19 mouse cellular contexts compared by ENCODE assay signal in genomic region chr2:118898771-118899170, GRCm38 (mm10).
"Had no signal": no experiment of that assay in that cellular context is flagged by ENCODE, and none has a peak within 500 bp of the region (broad histone marks: within the 10 kb centered on the region; RNA-seq: fewer than 3 reads in every experiment).

No protein-coding gene starts in this region.

- H3K27ac ChIP-seq: kidney, postnatal 0 days; left cerebral cortex, adult 2 months; limb, embryonic 12.5 days; limb, embryonic 15.5 days; liver, embryonic 14.5 days; macrophage; neural tube, embryonic 12.5 days; stomach, postnatal 0 days had no signal

- H3K4me3 ChIP-seq: left cerebral cortex, adult 2 months; limb, embryonic 15.5 days; myocyte; neural tube, embryonic 12.5 days had no signal

- H3K9me3 ChIP-seq: limb, embryonic 12.5 days; limb, embryonic 15.5 days; neural tube, embryonic 12.5 days had no signal

- H3K36me3 ChIP-seq: limb, embryonic 12.5 days; limb, embryonic 15.5 days; neural tube, embryonic 12.5 days had no signal

- DNase-seq: kidney, adult 2 months; kidney, postnatal 25 days; layer of hippocampus, postnatal 36 days; liver, postnatal 0 days; lung, embryonic 14.5 days; thymus, adult 2 months; thymus, postnatal 25 days had no signal

- H3K4me2 ChIP-seq: limb, embryonic 15.5 days; liver, embryonic 11.5 days; lung, embryonic 14.5 days had no signal

- H3K9ac ChIP-seq: limb, embryonic 12.5 days; limb, embryonic 15.5 days; liver, embryonic 14.5 days; liver, postnatal 0 days; lung, embryonic 14.5 days; neural tube, embryonic 12.5 days had no signal

- ATAC-seq: intestine, postnatal 0 days; liver, postnatal 0 days; lung, postnatal 0 days had no signal
